Mouse (Mus musculus) adrenal gland, adult (tissue): ENCODE data around the gene Mdn1.

Experiments
- DNase-seq, 2 experiments: peaks; one replicate each; pipeline ENCODE4 v3.0.0; 2022 to 2023; ENCODE audit warnings: low spot score in 1 of 2; ENCODE audit not compliant: inconsistent age in 2 of 2

The Mdn1 gene

GRCm38 (mm10) chr4:32656918-32657662, at the start of gene Mdn1:
TSS of gene Mdn1 (plus strand) at chr4:32657119.
- peak; percentile 93 to 99 for DNase-seq

GRCm38 (mm10) chr4:32615034-32615881, 41.7 kb upstream of the Mdn1 start, which contains the start of gene Casp8ap2:
TSS of gene Casp8ap2 (plus strand) at chr4:32615451.
- DNase-seq = peak; percentile 99 to 100

GRCm38 (mm10) chr4:32621637-32622036, 35.3 kb upstream of the Mdn1 start:
- no peak for DNase-seq

- no peak for DNase-seq
Measured at GRCm38 (mm10) chr4:32651669-32652068, 5.2 kb upstream of the Mdn1 start.

- peak; percentile 6 to 28 for DNase-seq
Measured at GRCm38 (mm10) chr4:32656146-32656904, 594 bp upstream of the Mdn1 start.

- no peak for DNase-seq
Measured at GRCm38 (mm10) chr4:32665843-32666242, 8.9 kb downstream of the Mdn1 start.

GRCm38 (mm10) chr4:32668291-32668690, 11.4 kb downstream of the Mdn1 start:
- DNase-seq = no peak

GRCm38 (mm10) chr4:32669825-32670224, 12.9 kb downstream of the Mdn1 start:
- no peak for DNase-seq

GRCm38 (mm10) chr4:32674025-32674424, 17.1 kb downstream of the Mdn1 start:
- DNase-seq = no peak

GRCm38 (mm10) chr4:32677471-32677870, 20.6 kb downstream of the Mdn1 start:
- DNase-seq = no peak

GRCm38 (mm10) chr4:32680843-32681242, 23.9 kb downstream of the Mdn1 start:
- DNase-seq = no peak

- DNase-seq = no peak
Measured at GRCm38 (mm10) chr4:32682471-32682870, 25.6 kb downstream of the Mdn1 start.

GRCm38 (mm10) chr4:32683061-32683582, 26.2 kb downstream of the Mdn1 start:
- no peak for DNase-seq

GRCm38 (mm10) chr4:32717733-32718132, 60.8 kb downstream of the Mdn1 start:
- no peak for DNase-seq

- DNase-seq = no peak
Measured at GRCm38 (mm10) chr4:32745394-32745793, 88.5 kb downstream of the Mdn1 start.

- DNase-seq = no peak
Measured at GRCm38 (mm10) chr4:32748396-32748795, 91.5 kb downstream of the Mdn1 start.

- DNase-seq = no peak
Measured at GRCm38 (mm10) chr4:32750711-32751110, 93.8 kb downstream of the Mdn1 start.

GRCm38 (mm10) chr4:32757430-32757829, 100.5 kb downstream of the Mdn1 start:
- DNase-seq = no peak

- no peak for DNase-seq
Measured at GRCm38 (mm10) chr4:32767471-32767870, 110.6 kb downstream of the Mdn1 start.

GRCm38 (mm10) chr4:32768046-32768445, 111.1 kb downstream of the Mdn1 start:
- DNase-seq = no peak

GRCm38 (mm10) chr4:32770284-32770810, 113.4 kb downstream of the Mdn1 start:
- no peak for DNase-seq
